Mouse (Mus musculus): ENCODE measurements at regions not wholly inside any gene's neighbourhood (a gene's known extent, or its start where the extent isn't known, plus 50 kb on each side); places are given as distances from the start of the nearest gene placed in this dataset. TPM values are rescaled to one million over a fixed set of nuclear protein-coding genes. Genes with fewer than 3 reads are reported as not detected.

GRCm38 (mm10) chr2:180389486-180389885 lies 55.0 kb upstream of the Gata5 start:
- Histone ChIP-seq H3K9ac (ENCODE audit: low read depth, low read length) (no peak overlapping the region), H3K27me3 (replicated peaks; ENCODE audit: control insufficient read depth, insufficient read depth, low read length) (peaks cover 30% of the 10 kb centered on the region; the same call in 1 of the 2 replicates), H3K4me2 (replicated peaks; ENCODE audit: low read depth) (no peak overlapping the region)

DNA sequence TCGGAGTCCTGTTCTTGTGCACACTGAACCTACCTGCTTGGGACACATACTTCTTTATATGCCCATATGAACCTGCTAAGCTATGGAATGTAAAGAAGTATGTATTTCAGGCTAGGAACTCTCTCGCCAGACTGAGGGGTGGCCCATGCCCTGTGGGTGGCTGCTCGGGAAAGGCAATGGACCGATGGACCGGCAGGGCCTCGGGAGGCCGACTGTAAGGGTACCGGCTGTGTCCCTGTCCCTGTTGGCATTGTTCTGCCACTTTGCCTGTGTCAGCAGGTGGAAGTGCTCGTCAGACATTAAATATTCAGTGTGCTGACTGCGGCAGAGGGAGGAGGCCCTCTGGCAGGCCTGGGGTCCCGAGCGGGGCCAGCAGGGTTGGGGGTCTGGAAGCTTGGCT lies 54.5 kb upstream of the Gata5 start:
- Histone ChIP-seq H3K36me3 (ENCODE audit: control insufficient read depth, insufficient read depth) (no peaks in the 10 kb centered on the region), H3K4me2 (replicated peaks; ENCODE audit: low read depth) (no peak overlapping the region)
- ATAC-seq: no peak

More at GRCm38 (mm10) chr2:180389486-180389885, 55.0 kb upstream of the Gata5 start:
- no peak for TF ChIP-seq CTCF (IDR thresholded peaks at IDR 0.05; ENCODE audit: low read depth)
- no peak for ATAC-seq
- H3K4me3 ChIP-seq (ENCODE audit: low read depth, low read length): no peak overlapping the region
- no peaks in the 10 kb centered on the region for H3K9me3 ChIP-seq (ENCODE audit: control insufficient read depth)
- WGBS: 28% methylated on average over 2 of the region's 2 CpGs
- no peaks in the 10 kb centered on the region for H3K36me3 ChIP-seq (ENCODE audit: control insufficient read depth, insufficient read depth)
- no peak overlapping the region for H3K27ac ChIP-seq (ENCODE audit: low read depth, low read length)
- no peaks in the 10 kb centered on the region for H3K4me1 ChIP-seq (replicated peaks; ENCODE audit: control insufficient read depth, insufficient read depth, low read length)

DNA sequence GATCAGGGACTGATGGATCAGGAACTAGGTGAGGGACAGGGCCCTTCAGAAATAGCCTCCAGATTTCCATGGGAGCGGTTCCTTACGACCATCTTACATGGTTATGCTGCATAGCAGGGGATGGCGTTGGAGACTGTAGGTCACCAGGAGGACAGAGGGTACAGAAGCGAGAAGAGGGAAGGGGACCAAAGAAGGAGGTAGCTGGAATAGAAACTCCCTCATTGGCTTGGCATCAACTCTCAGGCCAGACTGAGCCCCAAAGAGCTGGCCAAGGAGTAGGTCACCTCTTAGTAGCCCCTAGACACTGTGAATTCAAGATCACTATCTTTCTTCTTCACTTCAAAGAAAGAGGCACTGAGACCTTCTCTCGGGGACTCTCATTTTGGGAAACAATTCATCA lies 53.6 kb upstream of the Gata5 start:
- no peak for TF ChIP-seq CTCF (IDR thresholded peaks at IDR 0.05; ENCODE audit: low read depth)
- no peaks in the 10 kb centered on the region for H3K36me3 ChIP-seq (ENCODE audit: control insufficient read depth, insufficient read depth)
- H3K27me3 ChIP-seq (replicated peaks; ENCODE audit: control insufficient read depth, insufficient read depth, low read length): peaks cover 30% of the 10 kb centered on the region; the same call in 1 of the 2 replicates
- H3K9ac ChIP-seq (ENCODE audit: low read depth, low read length): no peak overlapping the region
- ATAC-seq: no peak
- no peak overlapping the region for H3K4me2 ChIP-seq (replicated peaks; ENCODE audit: low read depth)
- no peak overlapping the region for H3K27ac ChIP-seq (ENCODE audit: low read depth, low read length)
- H3K9me3 ChIP-seq (ENCODE audit: control insufficient read depth): no peaks in the 10 kb centered on the region
- WGBS: 74% methylated on average over 5 of the region's 5 CpGs
- H3K4me1 ChIP-seq (replicated peaks; ENCODE audit: control insufficient read depth, insufficient read depth, low read length): no peaks in the 10 kb centered on the region
- no peak overlapping the region for H3K4me3 ChIP-seq (ENCODE audit: low read depth, low read length)

More for the DNA sequence above, 54.5 kb upstream of the Gata5 start:
- Histone ChIP-seq H3K27me3 (replicated peaks; ENCODE audit: control insufficient read depth, insufficient read depth, low read length) (peaks cover 30% of the 10 kb centered on the region; the same call in 1 of the 2 replicates), H3K9ac (ENCODE audit: low read depth, low read length) (no peak overlapping the region), H3K27ac (ENCODE audit: low read depth, low read length) (no peak overlapping the region), H3K9me3 (ENCODE audit: control insufficient read depth) (no peaks in the 10 kb centered on the region), H3K4me3 (ENCODE audit: low read depth, low read length) (no peak overlapping the region), H3K4me1 (replicated peaks; ENCODE audit: control insufficient read depth, insufficient read depth, low read length) (no peaks in the 10 kb centered on the region)
- TF ChIP-seq CTCF (IDR thresholded peaks at IDR 0.05; ENCODE audit: low read depth): no peak
- WGBS: 70% methylated on average over 12 of the region's 12 CpGs

DNA sequence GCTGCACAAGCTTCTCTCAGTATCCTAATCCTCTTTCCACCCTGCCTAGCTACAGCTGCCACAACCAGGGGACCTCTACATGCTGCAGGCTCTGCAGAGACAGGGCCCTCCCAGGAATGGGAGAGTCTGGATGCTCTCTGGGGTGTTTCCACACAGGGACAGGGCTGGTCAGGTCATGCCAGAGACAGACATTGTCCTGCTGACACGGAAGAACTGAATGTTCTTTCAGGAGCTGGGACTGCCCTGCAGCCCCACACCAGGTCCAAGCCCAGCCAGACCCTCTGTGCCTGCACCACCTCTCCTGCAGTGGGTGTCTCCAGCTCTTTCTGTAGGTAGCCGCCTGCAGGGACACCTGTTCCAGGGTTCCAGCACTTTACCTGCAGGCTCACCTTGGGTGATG lies 52.8 kb upstream of the Gata5 start:
- WGBS: 48% methylated on average over 2 of the region's 2 CpGs
- Histone ChIP-seq H3K4me3 (ENCODE audit: low read depth, low read length) (no peak overlapping the region), H3K4me1 (replicated peaks; ENCODE audit: control insufficient read depth, insufficient read depth, low read length) (no peaks in the 10 kb centered on the region), H3K9ac (ENCODE audit: low read depth, low read length) (no peak overlapping the region), H3K27me3 (replicated peaks; ENCODE audit: control insufficient read depth, insufficient read depth, low read length) (peaks cover 30% of the 10 kb centered on the region; the same call in 1 of the 2 replicates), H3K4me2 (replicated peaks; ENCODE audit: low read depth) (no peak overlapping the region), H3K27ac (ENCODE audit: low read depth, low read length) (no peak overlapping the region), H3K9me3 (ENCODE audit: control insufficient read depth) (no peaks in the 10 kb centered on the region), H3K36me3 (ENCODE audit: control insufficient read depth, insufficient read depth) (no peaks in the 10 kb centered on the region)
- no peak for TF ChIP-seq CTCF (IDR thresholded peaks at IDR 0.05; ENCODE audit: low read depth)
- no peak for ATAC-seq

DNA sequence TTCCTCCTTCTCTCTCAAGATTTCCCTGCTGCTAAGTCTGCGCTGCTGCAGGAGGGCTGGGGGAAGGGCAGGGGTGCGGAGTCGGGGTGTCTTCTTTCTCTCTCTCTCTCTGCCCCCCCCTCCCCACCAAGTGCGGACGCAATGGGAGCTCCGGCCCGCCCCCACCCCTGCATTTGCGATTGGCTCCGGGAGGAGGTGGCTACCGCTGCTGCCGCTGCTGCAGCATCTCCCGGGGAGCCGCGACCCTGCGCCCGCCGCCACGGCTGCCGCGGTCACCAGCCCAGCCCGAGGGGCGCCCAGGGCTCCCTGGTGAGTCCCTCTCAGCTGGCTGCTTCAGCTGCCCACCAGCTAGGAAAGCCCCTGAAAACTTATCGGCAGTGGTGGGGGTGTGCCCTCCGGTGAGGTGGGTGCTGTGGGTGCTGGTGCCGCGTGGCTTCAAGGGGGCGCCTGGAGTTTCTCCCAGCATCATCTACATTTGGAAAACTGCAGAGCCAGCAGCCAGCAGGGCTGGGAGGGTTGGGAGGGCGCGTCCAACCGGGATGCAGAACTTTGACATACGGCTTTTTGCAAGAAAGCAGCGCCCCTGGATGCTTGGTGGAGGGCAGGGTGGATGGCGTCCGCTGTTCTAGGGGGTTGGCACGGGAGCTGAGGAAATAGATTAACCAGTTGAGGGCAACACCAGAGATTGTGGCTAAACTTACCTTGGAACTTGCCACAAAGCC lies 51.6 kb upstream of the Gata5 start:
- no peaks in the 10 kb centered on the region for H3K36me3 ChIP-seq (ENCODE audit: control insufficient read depth, insufficient read depth)
- H3K4me3 ChIP-seq (ENCODE audit: low read depth, low read length): peak overlapping the region; percentile 33
- no peak overlapping the region for H3K9ac ChIP-seq (ENCODE audit: low read depth, low read length)
- no peak overlapping the region for H3K27ac ChIP-seq (ENCODE audit: low read depth, low read length)
- peaks cover 30% of the 10 kb centered on the region; the same call in 1 of the 2 replicates for H3K27me3 ChIP-seq (replicated peaks; ENCODE audit: control insufficient read depth, insufficient read depth, low read length)
- no peak for TF ChIP-seq CTCF (IDR thresholded peaks at IDR 0.05; ENCODE audit: low read depth)
- H3K4me1 ChIP-seq (replicated peaks; ENCODE audit: control insufficient read depth, insufficient read depth, low read length): no peaks in the 10 kb centered on the region
- WGBS: under 1% methylated on average over 34 of the region's 35 CpGs
- H3K4me2 ChIP-seq (replicated peaks; ENCODE audit: low read depth): peak overlapping the region; percentile 47; the same call in 1 of the 2 replicates
- H3K9me3 ChIP-seq (ENCODE audit: control insufficient read depth): no peaks in the 10 kb centered on the region
- no peak for ATAC-seq

GRCm38 (mm10) chr2:180385231-180385895 lies 50.9 kb upstream of the Gata5 start:
- 4% methylated on average over 25 of the region's 26 CpGs for WGBS
- H3K4me3 ChIP-seq (ENCODE audit: low read depth, low read length): peak overlapping the region; percentile 33
- H3K36me3 ChIP-seq (ENCODE audit: control insufficient read depth, insufficient read depth): no peaks in the 10 kb centered on the region
- peak; percentile 45; the same call in 1 of the 2 replicates for ATAC-seq
- H3K27ac ChIP-seq (ENCODE audit: low read depth, low read length): no peak overlapping the region
- H3K9me3 ChIP-seq (ENCODE audit: control insufficient read depth): no peaks in the 10 kb centered on the region
- H3K4me2 ChIP-seq (replicated peaks; ENCODE audit: low read depth): peak overlapping the region; percentile 47; the same call in 1 of the 2 replicates
- H3K27me3 ChIP-seq (replicated peaks; ENCODE audit: control insufficient read depth, insufficient read depth, low read length): peaks cover 26% of the 10 kb centered on the region; the same call in 1 of the 2 replicates
- H3K9ac ChIP-seq (ENCODE audit: low read depth, low read length): no peak overlapping the region
- no peak for TF ChIP-seq CTCF (IDR thresholded peaks at IDR 0.05; ENCODE audit: low read depth)
- no peaks in the 10 kb centered on the region for H3K4me1 ChIP-seq (replicated peaks; ENCODE audit: control insufficient read depth, insufficient read depth, low read length)

Small RNAs in the stretch of these regions (microRNA-seq; reads per million reads assigned to microRNA genes)
- gene Mir133a-2 (not detected), gene Mir1a-1 (not detected)
